Mouse (Mus musculus): ENCODE measurements around the gene Dnah12. TPM values are rescaled to one million over a fixed set of nuclear protein-coding genes. Genes with fewer than 3 reads are reported as not detected.

The Dnah12 gene
- polyA plus RNA-seq, 1 experiment: not detected

- Histone ChIP-seq H3K9me3 (peaks cover 4% of the 10 kb centered on the region; the same call in 1 of the 2 replicates), H3K4me1 (peaks cover 17% of the 10 kb centered on the region), H3K36me3 (replicated peaks; ENCODE audit: low read length) (peaks cover 5% of the 10 kb centered on the region), H3K27me3 (replicated peaks) (no peaks in the 10 kb centered on the region), H3K4me3 (replicated peaks) (no peak overlapping the region)
- no peak for TF ChIP-seq GATA1 (IDR thresholded peaks at IDR 0.05; ENCODE audit: borderline replicate concordance, low read length)
- no peak for TF ChIP-seq FLI1 (IDR thresholded peaks at IDR 0.05; ENCODE audit: low read length)
These were observed 165.9 kb downstream of the Dnah12 start for GRCm38 (mm10) chr14:26859024-26859423.

GRCm38 (mm10) chr14:26867356-26867755, 174.3 kb downstream of the Dnah12 start:
- no peaks in the 10 kb centered on the region for H3K9me3 ChIP-seq
- H3K27me3 ChIP-seq (replicated peaks): no peaks in the 10 kb centered on the region
- no peaks in the 10 kb centered on the region for H3K36me3 ChIP-seq (replicated peaks; ENCODE audit: low read length)
- no peak for TF ChIP-seq FLI1 (IDR thresholded peaks at IDR 0.05; ENCODE audit: low read length)
- H3K4me1 ChIP-seq: no peaks in the 10 kb centered on the region
- H3K4me3 ChIP-seq (replicated peaks): no peak overlapping the region

DNA sequence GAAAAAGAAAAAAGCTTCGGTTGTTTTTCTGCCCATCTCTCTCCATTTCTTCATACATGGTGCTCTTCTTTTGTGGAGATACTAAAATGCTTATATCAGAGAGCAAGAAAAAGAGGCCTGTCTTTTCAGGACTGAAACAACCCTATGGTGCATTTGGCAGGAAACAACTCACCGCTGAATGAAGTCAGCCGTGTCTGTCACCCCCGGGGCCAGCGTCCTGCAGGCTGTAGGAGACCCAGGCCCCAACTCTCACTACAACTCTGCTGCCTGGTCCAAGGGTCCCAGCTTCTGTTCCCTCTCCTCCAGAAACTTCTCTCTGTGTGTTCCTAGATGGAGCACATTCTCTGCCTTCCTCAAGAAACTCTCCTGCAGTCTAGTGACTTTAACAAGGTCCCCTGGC, 175.2 kb downstream of the Dnah12 start:
- no peaks in the 10 kb centered on the region for H3K4me1 ChIP-seq
- H3K27me3 ChIP-seq (replicated peaks): no peaks in the 10 kb centered on the region
- H3K4me3 ChIP-seq (replicated peaks): no peak overlapping the region
- no peak for TF ChIP-seq FLI1 (IDR thresholded peaks at IDR 0.05; ENCODE audit: low read length)
- no peak for TF ChIP-seq GATA1 (IDR thresholded peaks at IDR 0.05; ENCODE audit: borderline replicate concordance, low read length)
- no peaks in the 10 kb centered on the region for H3K9me3 ChIP-seq
- no peaks in the 10 kb centered on the region for H3K36me3 ChIP-seq (replicated peaks; ENCODE audit: low read length)

DNA sequence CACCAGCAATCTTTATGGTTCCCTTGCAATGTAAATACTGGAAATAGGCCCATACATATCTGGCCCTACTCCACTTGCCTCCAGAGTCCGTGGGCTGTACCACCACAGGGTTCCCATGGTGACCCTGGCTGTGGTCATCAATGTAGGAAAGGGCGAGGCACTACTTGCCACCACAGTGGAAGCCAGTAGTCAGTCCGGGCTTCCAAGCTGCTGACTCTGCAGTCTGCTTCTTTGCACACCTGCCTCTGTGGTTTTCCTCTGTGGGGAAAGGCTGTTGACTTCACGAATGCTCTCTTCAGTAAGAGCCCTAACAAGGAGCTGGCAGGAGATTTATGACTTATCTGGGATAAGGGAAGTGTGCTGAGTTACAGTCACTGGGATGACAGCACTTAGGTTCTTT, 185.7 kb downstream of the Dnah12 start:
- Histone ChIP-seq H3K4me3 (replicated peaks) (peak overlapping the region; percentile 53), H3K36me3 (replicated peaks; ENCODE audit: low read length) (no peaks in the 10 kb centered on the region), H3K9me3 (no peaks in the 10 kb centered on the region), H3K4me1 (peaks cover 11% of the 10 kb centered on the region), H3K27me3 (replicated peaks) (no peaks in the 10 kb centered on the region)
- TF ChIP-seq GATA1 (IDR thresholded peaks at IDR 0.05; ENCODE audit: borderline replicate concordance, low read length) (no peak), FLI1 (IDR thresholded peaks at IDR 0.05; ENCODE audit: low read length) (no peak)

GRCm38 (mm10) chr14:26879976-26880375, 186.9 kb downstream of the Dnah12 start:
- Histone ChIP-seq H3K4me1 (peaks cover 11% of the 10 kb centered on the region), H3K27me3 (replicated peaks) (no peaks in the 10 kb centered on the region), H3K36me3 (replicated peaks; ENCODE audit: low read length) (no peaks in the 10 kb centered on the region), H3K4me3 (replicated peaks) (no peak overlapping the region), H3K9me3 (no peaks in the 10 kb centered on the region)
- no peak for TF ChIP-seq GATA1 (IDR thresholded peaks at IDR 0.05; ENCODE audit: borderline replicate concordance, low read length)
- TF ChIP-seq FLI1 (IDR thresholded peaks at IDR 0.05; ENCODE audit: low read length): no peak

DNA sequence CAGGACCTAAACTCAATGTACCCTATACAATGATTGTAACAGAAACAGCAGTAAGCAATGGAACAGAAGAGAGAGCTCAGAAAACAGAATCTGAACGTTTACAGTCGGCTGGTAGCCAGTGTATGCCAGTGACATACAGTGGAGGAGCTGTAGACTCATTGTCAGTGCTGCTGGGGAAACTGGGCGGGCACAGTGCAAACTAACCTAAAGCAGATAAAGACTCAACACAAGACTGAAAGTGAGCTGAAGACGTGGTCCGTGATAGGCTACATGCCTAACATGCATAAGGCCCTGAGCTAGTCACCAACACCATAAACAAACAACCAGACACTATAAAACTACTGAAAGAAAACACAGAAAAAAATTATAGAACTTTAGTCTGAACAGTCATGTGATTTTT, 188.6 kb downstream of the Dnah12 start:
- TF ChIP-seq GATA1 (IDR thresholded peaks at IDR 0.05; ENCODE audit: borderline replicate concordance, low read length) (no peak), FLI1 (IDR thresholded peaks at IDR 0.05; ENCODE audit: low read length) (no peak)

DNA sequence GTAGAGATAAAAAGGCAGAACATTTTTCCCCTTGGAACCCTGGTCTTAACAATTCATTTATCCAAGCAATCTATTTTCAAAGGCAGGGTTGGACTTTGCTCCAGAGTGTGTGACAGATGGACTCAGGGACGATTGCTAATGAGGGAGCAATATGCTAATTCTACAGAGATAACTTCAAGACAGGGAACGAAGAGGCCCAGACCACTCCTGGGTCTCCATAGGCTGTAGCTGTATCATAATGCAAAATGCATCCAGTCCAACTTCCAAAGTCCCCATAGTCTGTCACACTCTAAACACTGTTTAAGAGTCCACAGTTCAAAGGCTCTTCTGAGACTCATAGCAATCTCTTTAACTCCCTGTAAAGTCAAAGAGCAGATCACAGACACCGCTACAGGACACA, 194.2 kb downstream of the Dnah12 start:
- no peak overlapping the region for H3K4me3 ChIP-seq (replicated peaks)
- TF ChIP-seq FLI1 (IDR thresholded peaks at IDR 0.05; ENCODE audit: low read length) (no peak), GATA1 (IDR thresholded peaks at IDR 0.05; ENCODE audit: borderline replicate concordance, low read length) (no peak)
- H3K9me3 ChIP-seq: no peaks in the 10 kb centered on the region
- H3K4me1 ChIP-seq: no peaks in the 10 kb centered on the region
- no peaks in the 10 kb centered on the region for H3K36me3 ChIP-seq (replicated peaks; ENCODE audit: low read length)
- no peaks in the 10 kb centered on the region for H3K27me3 ChIP-seq (replicated peaks)

More for the DNA sequence above, 188.6 kb downstream of the Dnah12 start:
- no peaks in the 10 kb centered on the region for H3K27me3 ChIP-seq (replicated peaks)
- H3K9me3 ChIP-seq: no peaks in the 10 kb centered on the region
- no peaks in the 10 kb centered on the region for H3K36me3 ChIP-seq (replicated peaks; ENCODE audit: low read length)
- peaks cover 11% of the 10 kb centered on the region for H3K4me1 ChIP-seq
- H3K4me3 ChIP-seq (replicated peaks): no peak overlapping the region

- Histone ChIP-seq H3K4me1 (no peaks in the 10 kb centered on the region; the same call in 1 of the 2 replicates), H3K4me3 (replicated peaks) (no peak overlapping the region), H3K36me3 (replicated peaks; ENCODE audit: low read length) (no peaks in the 10 kb centered on the region), H3K27me3 (replicated peaks) (no peaks in the 10 kb centered on the region), H3K9me3 (no peaks in the 10 kb centered on the region)
- no peak for TF ChIP-seq GATA1 (IDR thresholded peaks at IDR 0.05; ENCODE audit: borderline replicate concordance, low read length)
- no peak for TF ChIP-seq FLI1 (IDR thresholded peaks at IDR 0.05; ENCODE audit: low read length)
These were observed 197.7 kb downstream of the Dnah12 start for GRCm38 (mm10) chr14:26890777-26891176.

- TF ChIP-seq FLI1 (IDR thresholded peaks at IDR 0.05; ENCODE audit: low read length): no peak
- no peak for TF ChIP-seq GATA1 (IDR thresholded peaks at IDR 0.05; ENCODE audit: borderline replicate concordance, low read length)
- no peaks in the 10 kb centered on the region for H3K36me3 ChIP-seq (replicated peaks; ENCODE audit: low read length)
These were observed 201.3 kb downstream of the Dnah12 start, which contains the start of gene Asb14 for GRCm38 (mm10) chr14:26894392-26894791. Asb14 (plus strand) TSS chr14:26894557.

DNA sequence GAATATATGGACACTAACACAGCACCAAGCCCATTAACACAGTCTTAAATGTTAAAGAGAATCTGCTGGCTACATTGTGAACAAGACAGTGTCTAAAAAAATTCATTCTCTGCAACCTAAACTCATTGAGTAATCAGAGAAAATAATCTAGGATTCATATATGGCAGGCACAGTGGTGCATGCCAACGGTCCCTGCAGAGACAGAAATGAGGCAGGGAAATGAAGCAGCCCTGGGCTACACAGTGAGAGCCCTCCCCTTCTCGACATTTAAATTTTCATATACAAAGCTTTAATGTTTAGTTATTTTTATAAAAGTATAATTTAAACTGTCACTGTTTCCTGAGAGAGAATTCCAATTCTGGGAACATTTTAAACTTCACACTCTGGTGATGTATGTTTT, 206.4 kb downstream of the Dnah12 start:
- no peak for TF ChIP-seq FLI1 (IDR thresholded peaks at IDR 0.05; ENCODE audit: low read length)
- no peak for TF ChIP-seq GATA1 (IDR thresholded peaks at IDR 0.05; ENCODE audit: borderline replicate concordance, low read length)
- H3K27me3 ChIP-seq (replicated peaks): peaks cover 2% of the 10 kb centered on the region
- peaks cover 13% of the 10 kb centered on the region for H3K4me1 ChIP-seq
- no peaks in the 10 kb centered on the region for H3K36me3 ChIP-seq (replicated peaks; ENCODE audit: low read length)
- H3K4me3 ChIP-seq (replicated peaks): no peak overlapping the region
- no peaks in the 10 kb centered on the region for H3K9me3 ChIP-seq

More at GRCm38 (mm10) chr14:26894392-26894791, 201.3 kb downstream of the Dnah12 start, which contains the start of gene Asb14:
- Histone ChIP-seq H3K9me3 (no peaks in the 10 kb centered on the region), H3K27me3 (replicated peaks) (no peaks in the 10 kb centered on the region), H3K4me3 (replicated peaks) (no peak within 1 kb of the TSS), H3K4me1 (peaks cover 5% of the 10 kb centered on the region)

GRCm38 (mm10) chr14:26900893-26901292, 207.8 kb downstream of the Dnah12 start:
- no peak for TF ChIP-seq GATA1 (IDR thresholded peaks at IDR 0.05; ENCODE audit: borderline replicate concordance, low read length)
- no peak for TF ChIP-seq FLI1 (IDR thresholded peaks at IDR 0.05; ENCODE audit: low read length)
- Histone ChIP-seq H3K27me3 (replicated peaks) (peaks cover 2% of the 10 kb centered on the region), H3K36me3 (replicated peaks; ENCODE audit: low read length) (no peaks in the 10 kb centered on the region), H3K9me3 (no peaks in the 10 kb centered on the region), H3K4me1 (peaks cover 13% of the 10 kb centered on the region), H3K4me3 (replicated peaks) (no peak overlapping the region)

All from megakaryocyte, embryonic 14.5 days (primary cell).